ENCODE assay signal across 10 mouse cellular contexts in the genomic region with DNA sequence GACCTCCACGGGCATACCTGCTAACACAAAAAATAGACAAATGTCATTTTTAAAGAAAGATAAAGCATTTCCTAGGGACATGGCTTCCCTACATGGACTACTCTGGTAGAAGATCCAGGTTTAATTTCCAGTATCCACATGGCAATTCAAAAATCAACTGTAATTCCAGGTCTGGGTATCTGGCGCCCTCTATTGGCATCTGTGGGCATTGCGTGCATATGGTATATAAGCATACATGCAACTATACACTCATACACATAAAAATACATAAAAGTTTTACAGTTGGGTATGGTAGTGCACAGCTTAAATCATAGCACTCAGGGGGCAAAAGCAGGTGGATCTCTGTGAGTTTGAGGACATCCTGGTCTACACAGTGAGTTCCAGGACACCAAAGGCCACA. TPM values are rescaled to one million over a fixed set of nuclear protein-coding genes. Genes with fewer than 3 reads are reported as not detected.
DNase-seq lines count a peak whose midpoint lies in the region; ATAC-seq and TF ChIP-seq lines count a peak whose summit lies in the region.
"Had no signal": no experiment of that assay in that cellular context is flagged by ENCODE, and none has a peak within 500 bp of the region (broad histone marks: within the 10 kb centered on the region; RNA-seq: fewer than 3 reads in every experiment).

No protein-coding gene starts in this region.

- no peak overlapping the region for H3K27ac ChIP-seq in heart, embryonic 10.5 days
- no peak overlapping the region for H3K27ac ChIP-seq in liver, embryonic 14.5 days

- peak; percentile 48 to 62 for DNase-seq in heart, postnatal 10 days
- DNase-seq in heart, embryonic 10.5 days (ENCODE audit: low spot score): no peak
- peak; percentile 67 for DNase-seq in right cerebral cortex, postnatal 4 days
- DNase-seq in right cerebral cortex, postnatal 14 days: no peak
- peak; percentile 37 for DNase-seq in cerebellum, adult 8-10 months
- DNase-seq in liver, embryonic 14.5 days (ENCODE audit: low read depth in 3 of 3, low spot score in 3 of 3): no peak

- H3K9me3 ChIP-seq in heart, embryonic 10.5 days: no peaks in the 10 kb centered on the region
- no peaks in the 10 kb centered on the region for H3K9me3 ChIP-seq in liver, embryonic 14.5 days (ENCODE audit: control insufficient read depth, low read length)

- ATAC-seq in liver, embryonic 14.5 days (ENCODE audit: insufficient read depth): no peak
- no peak; the same call in 1 of the 2 replicates for ATAC-seq in granulocyte monocyte progenitor cell, adult 5-6 weeks (replicated peaks; ENCODE audit: poor library complexity, severe bottlenecking)
- no peak for ATAC-seq in monocyte, adult 5-6 weeks (replicated peaks; ENCODE audit: insufficient number of reproducible peaks, low FRiP score, low TSS enrichment, poor library complexity, severe bottlenecking)

- 50% methylated on average over 3 of the region's 3 CpGs for WGBS in heart, embryonic 10.5 days
- 42% methylated on average over 3 of the region's 3 CpGs for WGBS in liver, embryonic 14.5 days (ENCODE audit: insufficient replicate concordance)

- 0 out of 2 replicates have a peak, but pooled peaks cover under 1% of the 10 kb centered on the region for H3K27me3 ChIP-seq in heart, embryonic 10.5 days (ENCODE audit: insufficient read depth, poor library complexity, severe bottlenecking)
- no peaks in the 10 kb centered on the region for H3K27me3 ChIP-seq in liver, embryonic 14.5 days (ENCODE audit: control insufficient read depth, insufficient read depth, low read length)

- H3K4me2 ChIP-seq in liver, embryonic 14.5 days (ENCODE audit: low read depth): no peak overlapping the region

- intact Hi-C loops in heart, postnatal 10 days (cut with DNase I): loop anchor here (5.0 kb wide), 3 partner anchors 37 to 182 kb away; a partner anchor contains a TSS

- no peaks in the 10 kb centered on the region for H3K36me3 ChIP-seq in heart, embryonic 10.5 days
- H3K36me3 ChIP-seq in liver, embryonic 14.5 days (replicated peaks; ENCODE audit: control insufficient read depth, insufficient read depth, low read depth): no peaks in the 10 kb centered on the region

- no peak for TF ChIP-seq EP300 in liver, embryonic 14.5 days (IDR thresholded peaks at IDR 0.05; ENCODE audit: low read depth)

- H3K4me1 ChIP-seq in heart, embryonic 10.5 days: no peaks in the 10 kb centered on the region
- no peaks in the 10 kb centered on the region for H3K4me1 ChIP-seq in liver, embryonic 14.5 days (replicated peaks; ENCODE audit: control insufficient read depth in 2 of 2, insufficient read depth in 2 of 2, low read length in 1 of 2)

- H3K9ac ChIP-seq in liver, embryonic 14.5 days (replicated peaks): no peak overlapping the region

- H3K4me3 ChIP-seq in heart, embryonic 10.5 days: no peak overlapping the region
- H3K4me3 ChIP-seq in liver, embryonic 14.5 days (ENCODE audit: insufficient read depth in 1 of 2, low read depth in 2 of 2, low read length in 2 of 2): no peak overlapping the region
- H3K4me3 ChIP-seq: megakaryocyte, embryonic 14.5 days had no signal

- peak; percentile 68 for TF ChIP-seq CTCF in liver, embryonic 14.5 days (IDR thresholded peaks at IDR 0.05; ENCODE audit: low read depth)

RNA-seq across cellular contexts. Expression of a gene that starts 4.2 kb away (rescaled TPM):
- total RNA-seq in heart, postnatal 10 days (2021): not detected
- polyA plus RNA-seq in heart, embryonic 10.5 days (2016; fragmentation: Nextera tagmentation; extraction: Ambion mirVana): not detected in 2 replicates
- not detected in 2 replicates for polyA plus RNA-seq in liver, embryonic 14.5 days (2012; rRNA removed)
- not detected in 2 replicates for polyA plus RNA-seq in liver, embryonic 14.5 days (2014; fragmentation: Nextera tagmentation; extraction: Ambion mirVana)
- total RNA-seq in granulocyte monocyte progenitor cell, adult 5-6 weeks (2014; fragmentation: Nextera tagmentation): not detected in 2 replicates
- not detected in 2 replicates for total RNA-seq in granulocyte monocyte progenitor cell, adult 5-6 weeks (2017)
- total RNA-seq in monocyte, adult 5-6 weeks (2017): not detected in 3 replicates
- total RNA-seq: hematopoietic stem cell, adult 5-6 weeks had no signal

RNA-seq across cellular contexts. Expression of a gene that starts 33.7 kb away (rescaled TPM):
- 10 to 100 TPM; 37.0 to 46.2 TPM for total RNA-seq in heart, postnatal 10 days (2021)
- 0.68 and 2.4 TPM in 2 replicates for polyA plus RNA-seq in heart, embryonic 10.5 days (2016; fragmentation: Nextera tagmentation; extraction: Ambion mirVana)
- polyA plus RNA-seq in liver, embryonic 14.5 days (2012; rRNA removed): 0.15 and 0.75 TPM in 2 replicates
- polyA plus RNA-seq in liver, embryonic 14.5 days (2014; fragmentation: Nextera tagmentation; extraction: Ambion mirVana): 0.09 and 0.23 TPM in 2 replicates
- not detected in 2 replicates for total RNA-seq in granulocyte monocyte progenitor cell, adult 5-6 weeks (2014; fragmentation: Nextera tagmentation)
- not detected in 2 replicates for total RNA-seq in granulocyte monocyte progenitor cell, adult 5-6 weeks (2017)
- not detected in 3 replicates for total RNA-seq in monocyte, adult 5-6 weeks (2017)

RNA-seq across cellular contexts. Expression of a gene that starts 43.9 kb away (rescaled TPM):
- 10 to 100 TPM; 24.7 to 28.3 TPM for total RNA-seq in heart, postnatal 10 days (2021)
- polyA plus RNA-seq in heart, embryonic 10.5 days (2016; fragmentation: Nextera tagmentation; extraction: Ambion mirVana): 34.0 and 35.5 TPM in 2 replicates
- polyA plus RNA-seq in liver, embryonic 14.5 days (2012; rRNA removed): 22.2 and 23.7 TPM in 2 replicates
- polyA plus RNA-seq in liver, embryonic 14.5 days (2014; fragmentation: Nextera tagmentation; extraction: Ambion mirVana): 20.4 and 22.2 TPM in 2 replicates
- total RNA-seq in granulocyte monocyte progenitor cell, adult 5-6 weeks (2014; fragmentation: Nextera tagmentation): 45.0 and 52.3 TPM in 2 replicates
- total RNA-seq in granulocyte monocyte progenitor cell, adult 5-6 weeks (2017): 27.4 and 34.8 TPM in 2 replicates
- total RNA-seq in monocyte, adult 5-6 weeks (2017): 33.2 to 49.0 TPM (median 42.5 TPM) in 3 replicates

RNA-seq across cellular contexts. Expression of a gene that starts 46.5 kb away (rescaled TPM):
- under 1 TPM; 0.12 to 0.35 TPM for total RNA-seq in heart, postnatal 10 days (2021)
- polyA plus RNA-seq in heart, embryonic 10.5 days (2016; fragmentation: Nextera tagmentation; extraction: Ambion mirVana): 1.8 TPM in 2 replicates
- polyA plus RNA-seq in liver, embryonic 14.5 days (2012; rRNA removed): 0.79 and 0.96 TPM in 2 replicates
- 0.81 and 1.1 TPM in 2 replicates for polyA plus RNA-seq in liver, embryonic 14.5 days (2014; fragmentation: Nextera tagmentation; extraction: Ambion mirVana)
- total RNA-seq in granulocyte monocyte progenitor cell, adult 5-6 weeks (2014; fragmentation: Nextera tagmentation): 1.6 and 6.2 TPM in 2 replicates
- 2.0 and 2.2 TPM in 2 replicates for total RNA-seq in granulocyte monocyte progenitor cell, adult 5-6 weeks (2017)
- 0.75 to 2.0 TPM (median 1.0 TPM) in 3 replicates for total RNA-seq in monocyte, adult 5-6 weeks (2017)

Comparison
In these comparisons a context has a peak if more than half of its experiments do, and no peak if none do; other contexts are left out.
1. DNase-seq: peak in heart, postnatal 10 days (2 of 2), right cerebral cortex, postnatal 4 days (single experiment) and cerebellum, adult 8-10 months (single experiment); none in heart, embryonic 10.5 days (single experiment), right cerebral cortex, postnatal 14 days (single experiment) and liver, embryonic 14.5 days (0 of 3).
2. RNA of a gene that starts 33.7 kb away (total RNA-seq): 37.0 to 46.2 TPM in heart, postnatal 10 days; not detected in granulocyte monocyte progenitor cell, adult 5-6 weeks and not detected in monocyte, adult 5-6 weeks; every median in the first group is over 10 times any median in the second.